ENCODE assay signal across 9 mouse cellular contexts in genomic region chr19:4438791-4439160, GRCm38 (mm10). TPM values are rescaled to one million over a fixed set of nuclear protein-coding genes. Genes with fewer than 3 reads are reported as not detected.
DNase-seq lines count a peak whose midpoint lies in the region; ATAC-seq and TF ChIP-seq lines count a peak whose summit lies in the region.
"Had no signal": no experiment of that assay in that cellular context is flagged by ENCODE, and none has a peak within 500 bp of the region (broad histone marks: within the 10 kb centered on the region; RNA-seq: fewer than 3 reads in every experiment).

No protein-coding gene starts in this region.

- intact Hi-C loops in gastrocnemius, postnatal 36 days (cut with DNase I) = no loop called here

- H3K4me1 ChIP-seq in cortical plate, adult 2 months (ENCODE audit: control insufficient read depth, insufficient read depth, low read length) = no peaks in the 10 kb centered on the region
- H3K4me1 ChIP-seq in kidney, embryonic 15.5 days = peaks cover 45% of the 10 kb centered on the region
- peaks cover 16% of the 10 kb centered on the region for H3K4me1 ChIP-seq in neural tube, embryonic 12.5 days

- ATAC-seq in kidney, embryonic 15.5 days (replicated peaks; ENCODE audit: low FRiP score) = no peak
- no peak for ATAC-seq in neural tube, embryonic 12.5 days (ENCODE audit: low FRiP score, low read depth)

- no peak for TF ChIP-seq CTCF in layer of hippocampus, adult 2 months (conservative IDR thresholded peaks at IDR 0.05)
- no peak for TF ChIP-seq CTCF in cortical plate, adult 2 months (IDR thresholded peaks at IDR 0.05; ENCODE audit: extremely low read depth, insufficient read depth, low read length)

- peaks cover 10% of the 10 kb centered on the region for H3K36me3 ChIP-seq in kidney, embryonic 15.5 days
- no peaks in the 10 kb centered on the region for H3K36me3 ChIP-seq in neural tube, embryonic 12.5 days

- H3K9me3 ChIP-seq in kidney, embryonic 15.5 days (replicated peaks) = no peaks in the 10 kb centered on the region
- H3K9me3 ChIP-seq in neural tube, embryonic 12.5 days = 0 out of 2 replicates have a peak, but pooled peaks cover 5% of the 10 kb centered on the region

- no peaks in the 10 kb centered on the region for H3K27me3 ChIP-seq in kidney, embryonic 15.5 days
- peaks cover 21% of the 10 kb centered on the region for H3K27me3 ChIP-seq in neural tube, embryonic 12.5 days (replicated peaks)

- H3K4me2 ChIP-seq in kidney, embryonic 15.5 days = peak overlapping the region; percentile 88
- peak overlapping the region; percentile 94 for H3K4me2 ChIP-seq in neural tube, embryonic 12.5 days (replicated peaks)

- H3K9ac ChIP-seq in kidney, embryonic 15.5 days = peak overlapping the region; percentile 74
- H3K9ac ChIP-seq in neural tube, embryonic 12.5 days = peak overlapping the region; percentile 65

- no peak overlapping the region for H3K27ac ChIP-seq in layer of hippocampus, adult 2 months
- no peak overlapping the region for H3K27ac ChIP-seq in cortical plate, adult 2 months (ENCODE audit: insufficient read depth, low read length)
- peak overlapping the region; percentile 91 for H3K27ac ChIP-seq in kidney, embryonic 15.5 days
- no peak overlapping the region for H3K27ac ChIP-seq in neural tube, embryonic 12.5 days

- no peak for DNase-seq in layer of hippocampus, adult 2 months (ENCODE audit: low spot score in 2 of 2)
- no peak for DNase-seq in layer of hippocampus, adult 8-10 months (ENCODE audit: low spot score in 2 of 2)
- no peak for DNase-seq in embryo, embryonic 10.5 days (ENCODE audit: low spot score)
- no peak for DNase-seq in gastrocnemius, postnatal 36 days
- DNase-seq in cerebellum, postnatal 10 days = no peak

- peak overlapping the region; percentile 48 for H3K4me3 ChIP-seq in layer of hippocampus, adult 2 months
- H3K4me3 ChIP-seq in cortical plate, adult 2 months (ENCODE audit: insufficient read depth, low read length) = peak overlapping the region; percentile 22; the same call in 1 of the 2 replicates
- H3K4me3 ChIP-seq in kidney, embryonic 15.5 days (replicated peaks) = peak overlapping the region; percentile 76
- H3K4me3 ChIP-seq in neural tube, embryonic 12.5 days = peak overlapping the region; percentile 52

- TF ChIP-seq POLR2A in cortical plate, adult 2 months (IDR thresholded peaks at IDR 0.05; ENCODE audit: extremely low read depth, insufficient read depth, low read length) = no peak

- 7% methylated on average over 8 of the region's 8 CpGs for WGBS in kidney, embryonic 15.5 days
- WGBS in neural tube, embryonic 12.5 days = 3% methylated on average over 8 of the region's 8 CpGs

RNA-seq across cellular contexts. Expression of gene Rhod, which starts 0.5 kb away (rescaled TPM):
- 1 to 10 TPM in 1 of 2 experiments, under 1 TPM in 1; 0.82 to 1.0 TPM for total RNA-seq in layer of hippocampus, adult 2 months (2021)
- total RNA-seq in layer of hippocampus, adult 8-10 months (2022) = 1 to 10 TPM in 1 of 4 experiments, under 1 TPM in 3; 0.74 to 1.1 (median 0.85) TPM
- 1.3 TPM in 2 replicates for polyA plus RNA-seq in cortical plate, adult 2 months (2012; rRNA removed)
- polyA plus RNA-seq in kidney, embryonic 15.5 days (2015; fragmentation: Nextera tagmentation; extraction: Ambion mirVana) = 41.1 and 43.0 TPM in 2 replicates
- 10.3 and 11.6 TPM in 2 replicates for polyA plus RNA-seq in neural tube, embryonic 12.5 days (2016; fragmentation: Nextera tagmentation; extraction: Ambion mirVana)
- under 1 TPM; 0.39 to 0.69 TPM for total RNA-seq in gastrocnemius, postnatal 36 days (2021)
- total RNA-seq: neutrophil, adult 5-6 weeks had no signal

RNA-seq across cellular contexts. Expression of gene Syt12, which starts 38.5 kb away (rescaled TPM):
- 10 to 100 TPM; 28.9 to 31.6 TPM for total RNA-seq in layer of hippocampus, adult 2 months (2021)
- 10 to 100 TPM; 29.2 to 31.3 (median 30.2) TPM for total RNA-seq in layer of hippocampus, adult 8-10 months (2022)
- 24.6 and 26.4 TPM in 2 replicates for polyA plus RNA-seq in cortical plate, adult 2 months (2012; rRNA removed)
- polyA plus RNA-seq in kidney, embryonic 15.5 days (2015; fragmentation: Nextera tagmentation; extraction: Ambion mirVana) = 2.7 and 2.9 TPM in 2 replicates
- polyA plus RNA-seq in neural tube, embryonic 12.5 days (2016; fragmentation: Nextera tagmentation; extraction: Ambion mirVana) = 1.7 and 1.9 TPM in 2 replicates
- total RNA-seq in gastrocnemius, postnatal 36 days (2021) = 1 to 10 TPM; 8.5 to 8.6 TPM
- total RNA-seq: neutrophil, adult 5-6 weeks had no signal

RNA-seq across cellular contexts. Expression of gene Kdm2a, which starts 40.7 kb away (rescaled TPM):
- total RNA-seq in layer of hippocampus, adult 2 months (2021) = 10 to 100 TPM; 77.5 to 87.8 TPM
- 10 to 100 TPM; 79.2 to 87.3 (median 84.4) TPM for total RNA-seq in layer of hippocampus, adult 8-10 months (2022)
- polyA plus RNA-seq in cortical plate, adult 2 months (2012; rRNA removed) = 66.1 and 66.2 TPM in 2 replicates
- 50.2 and 57.4 TPM in 2 replicates for polyA plus RNA-seq in kidney, embryonic 15.5 days (2015; fragmentation: Nextera tagmentation; extraction: Ambion mirVana)
- polyA plus RNA-seq in neural tube, embryonic 12.5 days (2016; fragmentation: Nextera tagmentation; extraction: Ambion mirVana) = 49.6 and 51.7 TPM in 2 replicates
- 10 to 100 TPM; 26.5 to 32.2 TPM for total RNA-seq in gastrocnemius, postnatal 36 days (2021)

RNA-seq across cellular contexts. Expression of gene 2010003K11Rik, which starts 59.6 kb away (rescaled TPM):
- not detected for total RNA-seq in layer of hippocampus, adult 2 months (2021)
- not detected for total RNA-seq in layer of hippocampus, adult 8-10 months (2022)
- not detected in 2 replicates for polyA plus RNA-seq in cortical plate, adult 2 months (2012; rRNA removed)
- polyA plus RNA-seq in kidney, embryonic 15.5 days (2015; fragmentation: Nextera tagmentation; extraction: Ambion mirVana) = 0.28 TPM in 1 of 2 replicates, not detected in the other
- not detected in 2 replicates for polyA plus RNA-seq in neural tube, embryonic 12.5 days (2016; fragmentation: Nextera tagmentation; extraction: Ambion mirVana)
- not detected for total RNA-seq in gastrocnemius, postnatal 36 days (2021)
- total RNA-seq: neutrophil, adult 5-6 weeks had no signal

Comparison
In these comparisons a context has a peak if more than half of its experiments do, and no peak if none do; other contexts are left out.
1. H3K4me3 ChIP-seq: peak in every context shown above with its lines; median percentile 76 in kidney, embryonic 15.5 days; 52 in neural tube, embryonic 12.5 days; 48 in layer of hippocampus, adult 2 months; 22 in cortical plate, adult 2 months.